Mouse (Mus musculus) midbrain, postnatal 0 days (tissue): ENCODE data around the gene Slc30a1. TPM values are rescaled to one million over a fixed set of nuclear protein-coding genes. Genes with fewer than 3 reads are reported as not detected.
A peak's percentile ranks its signal among the peaks of the same experiment; 100 is the strongest.

Experiments used
- ATAC-seq: fragments of 200-750 bp; cut with Nextera tagmentation; 2 replicates; pipeline ENCODE4 v1.8.0; 2017; ENCODE audit warnings: moderate number of reproducible peaks, mild to moderate bottlenecking, moderate TSS enrichment, moderate library complexity; ENCODE audit not compliant: low FRiP score
- DNase-seq: peaks from one replicate; pipeline ENCODE4 v3.0.0-alpha.2; 2015; ENCODE audit warnings: low spot score
- H3K27ac ChIP-seq: fragments of 300-500 bp; sonication (generic); 2 replicates; pipeline ENCODE4 v1.5.1; 2014; ENCODE audit warnings: low read depth, mild to moderate bottlenecking, low read length, mixed read lengths
- H3K27me3 ChIP-seq: fragments of 300-500 bp; sonication (generic); 2 replicates; pipeline ENCODE4 v1.6.1; 2014; ENCODE audit warnings: low read length, control low read depth, mixed read lengths; ENCODE audit not compliant: insufficient read depth
- H3K36me3 ChIP-seq: fragments of 300-500 bp; sonication (generic); 2 replicates; pipeline ENCODE4 v1.6.1; 2014; ENCODE audit warnings: low read length, control low read depth, mixed read lengths; ENCODE audit not compliant: insufficient read depth
- H3K4me1 ChIP-seq: fragments of 300-500 bp; sonication (generic); 2 replicates; pipeline ENCODE4 v1.6.1; 2014; ENCODE audit warnings: mild to moderate bottlenecking, control low read depth, antibody characterized with exemption, low read length, mixed read lengths; ENCODE audit not compliant: insufficient read depth
- H3K4me2 ChIP-seq: fragments of 300-500 bp; sonication (generic); 2 replicates; pipeline ENCODE4 v1.6.1; 2014; ENCODE audit warnings: low read depth, mild to moderate bottlenecking, low read length, mixed read lengths; ENCODE audit not compliant: poor library complexity, severe bottlenecking
- H3K4me3 ChIP-seq: fragments of 300-500 bp; sonication (generic); 2 replicates; pipeline ENCODE4 v1.5.1; 2014; ENCODE audit warnings: low read depth, mild to moderate bottlenecking, low read length, moderate library complexity
- H3K9ac ChIP-seq: fragments of 300-500 bp; sonication (generic); replicated peaks from 2 replicates; pipeline ENCODE4 v1.6.1; 2014; ENCODE audit warnings: mild to moderate bottlenecking, low read length, moderate library complexity, mixed read lengths; ENCODE audit not compliant: poor library complexity, severe bottlenecking
- H3K9me3 ChIP-seq: fragments of 300-500 bp; sonication (generic); 2 replicates; pipeline ENCODE4 v1.6.1; 2016; ENCODE audit warnings: low read length, control low read depth
- CTCF ChIP-seq: IDR thresholded peaks from 2 replicates; pipeline ENCODE4 v1.5.1; 2016; ENCODE audit warnings: antibody characterized with exemption, mild to moderate bottlenecking
- WGBS: fragments of 180-500 bp; shearing (Covaris S2); extraction: QIAGEN DNeasy Blood & Tissue Kit; methylation state at CpG from one replicate; pipeline ENCODE4 v1.1.7; 2014; 5-methylcytosine and 5-hydroxymethylcytosine counted together
- polyA plus RNA-seq: library from polyadenylated mRNA; unstranded; fragments of >200 nt; fragmentation: Nextera tagmentation; extraction: Ambion mirVana; gene quantifications from 2 replicates; pipeline ENCODE4 v1.2.1, GENCODE M21; 2015
- total RNA-seq: library from RNA; depleted of rRNA; stranded (reverse); fragments of >200 nt; gene quantifications from 2 replicates; pipeline ENCODE4 v1.2.3, GENCODE M21; 2014

The Slc30a1 gene
- total and polyA plus RNA-seq, 2 experiments from 2014 or later = 5.1 to 21.9 TPM

DNA sequence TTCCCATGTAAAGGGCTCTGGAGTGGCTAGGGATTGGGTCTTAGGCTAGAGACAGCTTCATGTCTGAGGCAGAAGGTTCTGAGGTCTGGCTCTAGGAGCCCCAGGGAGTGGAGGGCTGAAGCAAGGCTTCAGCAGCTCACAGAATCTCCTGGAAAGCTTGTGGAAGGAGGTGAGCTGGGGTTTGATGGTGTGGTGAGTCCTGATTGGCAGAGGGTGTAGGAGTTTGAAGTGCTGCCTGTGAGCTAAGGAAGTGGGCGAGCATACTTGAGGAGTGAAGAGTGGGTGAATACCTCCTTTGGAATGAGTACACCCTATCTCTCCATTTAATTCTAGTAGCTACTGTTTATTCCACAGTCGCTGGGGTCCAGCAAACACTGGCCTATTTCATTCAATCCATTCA, 44.0 kb downstream of the Slc30a1 start:
- no peaks in the 10 kb centered on the region for H3K9me3 ChIP-seq
- no peak overlapping the region for H3K4me2 ChIP-seq
- no peaks in the 10 kb centered on the region for H3K4me1 ChIP-seq
- H3K4me3 ChIP-seq = no peak overlapping the region
- TF ChIP-seq CTCF = no peak
- 62% methylated on average over 2 of the region's 2 CpGs for WGBS
- no peak overlapping the region for H3K9ac ChIP-seq
- H3K27me3 ChIP-seq = no peaks in the 10 kb centered on the region
- ATAC-seq (no peak), DNase-seq (no peak)
- H3K27ac ChIP-seq = no peak overlapping the region
- no peaks in the 10 kb centered on the region for H3K36me3 ChIP-seq

DNA sequence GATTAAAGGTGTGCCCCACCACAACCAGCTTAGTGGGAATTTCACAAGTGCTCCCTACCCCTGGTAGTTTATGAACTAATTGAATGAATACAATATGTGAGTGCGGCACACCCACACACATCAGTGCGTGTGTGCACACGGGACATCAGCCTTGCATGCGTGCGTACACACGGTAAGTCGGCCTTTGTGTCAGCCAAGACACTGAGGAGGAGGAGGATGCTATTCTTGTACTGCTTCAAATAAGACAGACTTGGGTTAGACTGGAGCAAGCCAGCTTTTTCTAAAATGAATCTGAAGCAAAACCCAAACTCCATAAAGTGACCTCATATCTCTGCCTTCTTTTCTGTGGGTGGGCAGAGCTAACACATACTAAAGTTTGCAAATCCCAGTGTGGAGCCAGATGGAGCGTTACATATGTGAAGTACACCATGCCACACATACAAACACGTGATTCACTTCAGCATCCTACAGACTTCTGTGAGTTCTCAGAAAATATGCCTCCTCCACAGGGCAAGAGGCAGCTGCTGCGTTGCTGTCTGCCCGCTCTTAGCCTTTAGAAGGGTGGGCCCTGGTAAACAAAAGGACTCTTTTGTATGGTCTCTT, 46.3 kb downstream of the Slc30a1 start:
- no peak overlapping the region for H3K4me2 ChIP-seq
- H3K4me1 ChIP-seq = no peaks in the 10 kb centered on the region
- 90% methylated on average over 11 of the region's 11 CpGs for WGBS
- TF ChIP-seq CTCF = no peak
- no peak overlapping the region for H3K27ac ChIP-seq
- no peak overlapping the region for H3K4me3 ChIP-seq
- H3K9me3 ChIP-seq = no peaks in the 10 kb centered on the region
- ATAC-seq (no peak), DNase-seq (no peak)
- no peak overlapping the region for H3K9ac ChIP-seq
- no peaks in the 10 kb centered on the region for H3K27me3 ChIP-seq
- no peaks in the 10 kb centered on the region for H3K36me3 ChIP-seq

DNA sequence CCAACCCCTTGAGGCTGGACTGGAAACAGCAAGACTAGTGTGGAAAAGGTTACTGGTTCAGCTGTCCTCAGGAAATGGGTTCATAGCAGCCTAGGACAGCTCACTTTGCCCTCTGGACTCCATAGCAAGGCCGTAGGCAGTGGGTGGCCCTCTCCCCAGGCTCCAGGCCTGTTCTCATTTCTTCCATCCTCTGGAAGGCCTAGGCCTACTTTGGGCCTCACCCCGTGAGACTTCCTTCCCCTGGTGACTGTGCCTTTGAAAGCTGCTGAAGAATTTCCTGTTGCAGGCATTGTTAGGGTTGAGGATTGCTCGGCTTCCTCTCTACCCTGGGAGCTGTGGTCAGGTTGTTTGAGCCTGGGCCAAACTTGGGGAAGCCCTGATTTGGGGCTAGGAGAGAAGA, 48.5 kb downstream of the Slc30a1 start:
- no peak for TF ChIP-seq CTCF
- no peak for ATAC-seq
- Histone ChIP-seq H3K4me3 (no peak overlapping the region), H3K36me3 (no peaks in the 10 kb centered on the region), H3K4me2 (no peak overlapping the region), H3K9me3 (no peaks in the 10 kb centered on the region), H3K27ac (no peak overlapping the region), H3K4me1 (no peaks in the 10 kb centered on the region), H3K9ac (no peak overlapping the region), H3K27me3 (no peaks in the 10 kb centered on the region)
- DNase-seq = no peak
- 61% methylated on average over 3 of the region's 3 CpGs for WGBS

DNA sequence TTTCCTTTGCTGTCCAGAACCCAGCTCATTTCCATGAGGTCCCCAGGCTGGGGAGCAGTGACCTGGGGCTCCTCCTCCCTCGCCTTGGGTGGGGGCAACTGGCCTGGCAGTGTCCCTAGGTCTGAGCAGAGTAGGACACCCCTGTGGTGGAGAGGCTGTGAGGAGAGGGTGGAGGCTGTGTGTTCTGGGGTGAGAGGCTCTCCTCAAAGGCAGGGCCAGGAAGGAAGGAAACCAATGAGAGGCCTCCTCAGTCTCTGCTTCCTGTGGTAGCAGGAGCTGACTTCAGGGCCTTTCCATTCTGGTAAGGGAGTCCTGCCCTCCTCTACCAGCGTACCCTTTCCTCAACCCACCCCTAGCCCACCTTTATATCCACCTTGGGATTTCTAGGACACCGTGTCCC, 49.7 kb downstream of the Slc30a1 start:
- ATAC-seq = no peak
- no peak overlapping the region for H3K4me3 ChIP-seq
- no peaks in the 10 kb centered on the region for H3K27me3 ChIP-seq
- no peaks in the 10 kb centered on the region for H3K36me3 ChIP-seq
- no peaks in the 10 kb centered on the region for H3K9me3 ChIP-seq
- no peak for TF ChIP-seq CTCF
- H3K9ac ChIP-seq = no peak overlapping the region
- H3K4me1 ChIP-seq = no peaks in the 10 kb centered on the region
- WGBS = 88% methylated on average over 3 of the region's 3 CpGs
- H3K27ac ChIP-seq = no peak overlapping the region
- DNase-seq = no peak
- H3K4me2 ChIP-seq = no peak overlapping the region

DNA sequence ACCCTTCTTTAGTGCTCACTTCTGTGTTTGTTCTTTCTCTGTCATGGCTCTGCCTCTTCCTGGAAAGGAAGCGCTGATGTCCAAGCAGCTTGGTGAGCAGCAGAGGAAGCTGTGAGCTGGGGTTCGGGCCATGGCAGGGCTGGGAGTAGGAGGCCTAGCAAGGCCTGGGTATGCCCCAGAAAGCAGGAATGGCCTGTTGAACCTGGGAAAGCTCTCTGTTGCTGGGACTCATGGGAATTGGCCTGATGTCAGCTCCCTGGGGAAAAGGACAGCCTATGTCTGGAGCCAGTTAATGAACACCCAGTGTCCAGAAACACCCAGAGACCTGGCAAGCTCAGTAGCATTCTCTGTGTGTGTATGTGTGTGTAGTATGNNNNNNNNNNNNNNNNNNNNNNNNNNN, 50.3 kb downstream of the Slc30a1 start:
- Histone ChIP-seq H3K27ac (no peak overlapping the region), H3K36me3 (no peaks in the 10 kb centered on the region), H3K4me3 (no peak overlapping the region), H3K9me3 (no peaks in the 10 kb centered on the region), H3K4me1 (no peaks in the 10 kb centered on the region), H3K27me3 (no peaks in the 10 kb centered on the region), H3K4me2 (no peak overlapping the region), H3K9ac (0 out of 2 replicates have a peak overlapping the region, but pooled peaks have one; percentile 19)
- 83% methylated on average over 2 of the region's 2 CpGs for WGBS
- DNase-seq = peak; percentile 21
- TF ChIP-seq CTCF = no peak
- ATAC-seq = no peak

DNA sequence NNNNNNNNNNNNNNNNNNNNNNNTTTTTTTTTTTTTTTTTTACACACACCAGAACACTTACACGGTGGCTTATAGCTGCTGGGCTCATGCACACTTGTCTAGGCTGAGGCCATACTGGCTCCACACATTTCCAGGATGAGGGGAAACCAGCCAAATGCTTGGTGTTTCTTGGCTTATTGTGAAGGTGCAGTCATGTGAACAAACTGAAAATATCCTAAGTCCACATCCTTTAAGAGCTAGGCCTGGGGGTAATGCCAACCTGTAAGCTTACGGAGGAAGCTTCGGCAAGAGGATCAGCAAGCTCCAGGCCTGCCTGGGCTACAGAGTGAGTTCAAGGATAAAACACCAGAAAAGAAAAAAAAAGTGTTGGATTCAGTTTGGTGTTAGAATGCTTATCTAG, 50.8 kb downstream of the Slc30a1 start:
- no peaks in the 10 kb centered on the region for H3K27me3 ChIP-seq
- DNase-seq (no peak), ATAC-seq (no peak)
- no peak for TF ChIP-seq CTCF
- H3K4me3 ChIP-seq = no peak overlapping the region
- no peaks in the 10 kb centered on the region for H3K36me3 ChIP-seq
- H3K4me2 ChIP-seq = no peak overlapping the region
- H3K27ac ChIP-seq = no peak overlapping the region
- no peaks in the 10 kb centered on the region for H3K4me1 ChIP-seq
- H3K9ac ChIP-seq = no peak overlapping the region
- H3K9me3 ChIP-seq = no peaks in the 10 kb centered on the region
- WGBS = 84% methylated on average over 3 of the region's 3 CpGs
